Mouse (Mus musculus): ENCODE measurements around the gene Zfp36l2.
A peak's percentile ranks its signal among the peaks of the same experiment; 100 is the strongest.

The Zfp36l2 gene

GRCm38 (mm10) chr17:84154302-84155028, 33.3 kb downstream of the Zfp36l2 start:
- DNase-seq (ENCODE audit: extremely low read depth, low read depth, low spot score) = no peak

GRCm38 (mm10) chr17:84152976-84153786, 34.6 kb downstream of the Zfp36l2 start:
- no peak for DNase-seq (ENCODE audit: extremely low read depth, low read depth, low spot score)

- no peak for DNase-seq (ENCODE audit: extremely low read depth, low read depth, low spot score)
Measured at GRCm38 (mm10) chr17:84152206-84152975, 35.4 kb downstream of the Zfp36l2 start.

GRCm38 (mm10) chr17:84151306-84151705, 36.4 kb downstream of the Zfp36l2 start:
- no peak for DNase-seq (ENCODE audit: extremely low read depth, low read depth, low spot score)

- DNase-seq (ENCODE audit: extremely low read depth, low read depth, low spot score) = no peak
Measured at GRCm38 (mm10) chr17:84150291-84150690, 37.5 kb downstream of the Zfp36l2 start.

GRCm38 (mm10) chr17:84149566-84149965, 38.2 kb downstream of the Zfp36l2 start:
- no peak for DNase-seq (ENCODE audit: extremely low read depth, low read depth, low spot score)

- no peak for DNase-seq (ENCODE audit: extremely low read depth, low read depth, low spot score)
Measured at GRCm38 (mm10) chr17:84148499-84149484, 39.0 kb downstream of the Zfp36l2 start.

GRCm38 (mm10) chr17:84147183-84148108, 40.3 kb downstream of the Zfp36l2 start:
- DNase-seq (ENCODE audit: extremely low read depth, low read depth, low spot score) = no peak

- no peak for DNase-seq (ENCODE audit: extremely low read depth, low read depth, low spot score)
Measured at GRCm38 (mm10) chr17:84146458-84147182, 41.1 kb downstream of the Zfp36l2 start.

GRCm38 (mm10) chr17:84145826-84146287, 41.9 kb downstream of the Zfp36l2 start:
- peak; percentile 67 for DNase-seq (ENCODE audit: extremely low read depth, low read depth, low spot score)

- DNase-seq (ENCODE audit: extremely low read depth, low read depth, low spot score) = no peak
Measured at GRCm38 (mm10) chr17:84144762-84145599, 42.8 kb downstream of the Zfp36l2 start.

- peak; percentile 73 for DNase-seq (ENCODE audit: extremely low read depth, low read depth, low spot score)
Measured at GRCm38 (mm10) chr17:84144130-84144529, 43.6 kb downstream of the Zfp36l2 start.

- DNase-seq (ENCODE audit: extremely low read depth, low read depth, low spot score) = no peak
Measured at GRCm38 (mm10) chr17:84143219-84143844, 44.4 kb downstream of the Zfp36l2 start.

- no peak for DNase-seq (ENCODE audit: extremely low read depth, low read depth, low spot score)
Measured at GRCm38 (mm10) chr17:84141691-84142090, 46.1 kb downstream of the Zfp36l2 start.

- DNase-seq (ENCODE audit: extremely low read depth, low read depth, low spot score) = no peak
Measured at GRCm38 (mm10) chr17:84140822-84141507, 46.8 kb downstream of the Zfp36l2 start.

- DNase-seq (ENCODE audit: extremely low read depth, low read depth, low spot score) = no peak
Measured at GRCm38 (mm10) chr17:84137393-84138171, 50.2 kb downstream of the Zfp36l2 start.

Measured in fat pad, adult 2 months (tissue).